Mouse (Mus musculus) liver, embryonic 14.5 days (tissue): ENCODE data around the gene Ric1.

Experiments
- CTCF ChIP-seq: IDR thresholded peaks from 2 replicates; pipeline ENCODE4 v1.5.1; 2016; ENCODE audit warnings: antibody characterized with exemption, low read depth, control low read depth
- EP300 ChIP-seq: IDR thresholded peaks from 2 replicates; pipeline ENCODE4 v1.6.1; 2016; ENCODE audit warnings: antibody characterized with exemption, low read depth

DNA sequence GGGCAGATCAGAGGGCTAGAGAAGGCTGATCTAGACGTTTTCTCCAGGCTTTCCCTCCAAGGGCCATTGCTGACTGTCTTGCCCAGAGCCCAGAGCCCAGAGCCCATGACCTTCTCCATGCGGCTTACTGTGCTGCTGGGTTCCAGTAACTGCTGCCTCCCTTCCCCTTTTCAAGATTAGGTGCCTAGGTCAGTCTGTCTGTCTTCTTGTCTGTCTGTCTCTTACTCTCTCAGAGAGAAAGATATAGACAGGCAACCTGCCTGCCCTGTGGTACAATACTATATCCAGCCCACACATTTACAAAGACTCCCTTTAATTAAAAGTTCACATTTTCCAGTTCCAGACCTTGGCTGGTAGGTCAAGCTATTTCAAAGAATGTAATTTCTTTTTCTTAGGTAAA is 47.3 kb upstream of the Ric1 start:
- TF ChIP-seq CTCF = no peak
- no peak for TF ChIP-seq EP300
